Mouse (Mus musculus) liver, adult 2 months (tissue): ENCODE results near the gene Pparg. TPM values are rescaled to one million over a fixed set of nuclear protein-coding genes. Genes with fewer than 3 reads are reported as not detected.

Source experiments
- DNase-seq: peaks from one replicate; pipeline ENCODE4 v3.0.0-alpha.2; 2011; ENCODE audit warnings: low read depth, low spot score; ENCODE audit errors: extremely low read depth
- H3K27ac ChIP-seq: fragments of 200-500 bp; replicated peaks from 2 replicates; pipeline ENCODE4 v1.5.1; 2012; ENCODE audit warnings: low read depth, mild to moderate bottlenecking, control low read depth, inconsistent platforms, low read length; ENCODE audit not compliant: insufficient read depth
- H3K27me3 ChIP-seq: fragments of 200-500 bp; 2 replicates; pipeline ENCODE4 v1.6.1; 2012; ENCODE audit warnings: mild to moderate bottlenecking, moderate library complexity, low read length, inconsistent platforms; ENCODE audit not compliant: control insufficient read depth, insufficient read depth
- H3K36me3 ChIP-seq: fragments of 200-500 bp; 2 replicates; pipeline ENCODE4 v1.6.1; 2012; ENCODE audit warnings: low read length, inconsistent platforms; ENCODE audit not compliant: control insufficient read depth, insufficient read depth
- H3K4me1 ChIP-seq: fragments of 200-500 bp; 2 replicates; pipeline ENCODE4 v1.6.1; 2011; ENCODE audit warnings: low read length; ENCODE audit not compliant: control insufficient read depth, insufficient read depth
- H3K4me3 ChIP-seq: fragments of 200-500 bp; 2 replicates; pipeline ENCODE4 v1.5.1; 2011; ENCODE audit warnings: low read depth, mild to moderate bottlenecking, control low read depth, low read length, moderate library complexity; ENCODE audit not compliant: insufficient read depth
- H3K79me2 ChIP-seq: fragments of 200-500 bp; 2 replicates; pipeline ENCODE4 v1.6.1; 2012; ENCODE audit warnings: inconsistent platforms, mild to moderate bottlenecking, low read length, moderate library complexity; ENCODE audit not compliant: control insufficient read depth, insufficient read depth
- H3K9ac ChIP-seq: fragments of 200-500 bp; 2 replicates; pipeline ENCODE4 v1.6.1; 2012; ENCODE audit warnings: low read depth, mild to moderate bottlenecking, control low read depth, inconsistent platforms, low read length
- CTCF ChIP-seq: fragments of 200-500 bp; IDR thresholded peaks from 2 replicates; pipeline ENCODE4 v1.5.1; 2011; ENCODE audit warnings: low read depth, low read length, control low read depth
- POLR2A ChIP-seq: fragments of 200-500 bp; IDR thresholded peaks from 2 replicates; pipeline ENCODE4 v1.6.1; 2011; ENCODE audit warnings: low read length, control low read depth; ENCODE audit not compliant: insufficient read depth; ENCODE audit errors: extremely low read depth
- WGBS: fragments of 180-500 bp; shearing (Covaris S2); methylation state at CpG from one replicate; pipeline ENCODE4 v1.1.7; 2018; 5-methylcytosine and 5-hydroxymethylcytosine counted together
- polyA plus RNA-seq: library from polyadenylated mRNA; depleted of rRNA; stranded (reverse); fragments of >200 nt; gene quantifications from 2 replicates; pipeline ENCODE4 v1.2.3, GENCODE M21; 2012
- total RNA-seq: library from RNA; depleted of rRNA; stranded (reverse); fragments of >200 nt; gene quantifications from 2 replicates; pipeline ENCODE4 v1.2.3, GENCODE M21; 2014

The Pparg gene
- total and polyA plus RNA-seq, 2 experiments, result 6.2 to 8.9 TPM

DNA sequence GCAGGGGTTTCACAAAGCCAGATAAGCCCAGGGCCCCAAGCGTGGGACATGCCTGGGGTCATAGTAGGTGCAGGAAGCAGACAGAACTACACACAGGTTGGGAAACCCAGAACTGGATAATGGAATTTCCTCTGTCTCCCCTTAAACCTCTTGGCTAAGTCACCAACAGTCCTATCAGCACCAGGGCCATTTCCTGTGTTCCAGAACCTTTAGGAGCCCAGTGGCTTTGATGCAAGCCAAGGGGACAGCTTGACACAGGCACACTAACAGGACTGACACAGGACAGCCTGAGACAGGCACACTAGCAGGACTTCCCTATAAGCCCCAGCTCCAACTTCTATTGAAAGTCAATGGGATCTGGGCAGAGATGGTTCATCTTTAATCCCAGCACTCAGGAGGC is 161.2 kb downstream of the Pparg start:
- 93% methylated on average over 1 of the region's 1 CpGs for WGBS

GRCm38 (mm10) chr6:115522691-115523146 is 162.0 kb downstream of the Pparg start:
- Histone ChIP-seq H3K36me3 (no peaks in the 10 kb centered on the region), H3K4me3 (no peak overlapping the region), H3K27ac (no peak overlapping the region), H3K27me3 (no peaks in the 10 kb centered on the region; the same call in 1 of the 2 replicates), H3K9ac (no peak overlapping the region), H3K4me1 (peaks cover 2% of the 10 kb centered on the region), H3K79me2 (no peaks in the 10 kb centered on the region)
- WGBS, result 68% methylated on average over 6 of the region's 6 CpGs
- no peak for DNase-seq
- TF ChIP-seq POLR2A (no peak), CTCF (no peak)

More for the DNA sequence above, 161.2 kb downstream of the Pparg start:
- TF ChIP-seq POLR2A (no peak), CTCF (no peak)
- Histone ChIP-seq H3K79me2 (no peaks in the 10 kb centered on the region), H3K27ac (no peak overlapping the region), H3K9ac (no peak overlapping the region), H3K36me3 (no peaks in the 10 kb centered on the region), H3K27me3 (no peaks in the 10 kb centered on the region; the same call in 1 of the 2 replicates), H3K4me3 (no peak overlapping the region), H3K4me1 (peaks cover 2% of the 10 kb centered on the region)
- DNase-seq, result no peak

- no peak overlapping the region for H3K9ac ChIP-seq
- H3K27ac ChIP-seq, result no peak overlapping the region
- no peak for DNase-seq
- H3K4me3 ChIP-seq, result no peak overlapping the region
- H3K79me2 ChIP-seq, result no peaks in the 10 kb centered on the region
- 62% methylated on average over 9 of the region's 9 CpGs for WGBS
- no peaks in the 10 kb centered on the region; the same call in 1 of the 2 replicates for H3K27me3 ChIP-seq
- no peaks in the 10 kb centered on the region for H3K36me3 ChIP-seq
- H3K4me1 ChIP-seq, result peaks cover 2% of the 10 kb centered on the region
- TF ChIP-seq POLR2A (no peak), CTCF (no peak)
Measured at GRCm38 (mm10) chr6:115523201-115523600, 162.4 kb downstream of the Pparg start.

GRCm38 (mm10) chr6:115524449-115524990 is 163.8 kb downstream of the Pparg start:
- H3K4me3 ChIP-seq, result no peak overlapping the region
- H3K36me3 ChIP-seq, result no peaks in the 10 kb centered on the region
- WGBS, result 77% methylated on average over 9 of the region's 9 CpGs
- H3K9ac ChIP-seq, result no peak overlapping the region
- peaks cover 2% of the 10 kb centered on the region for H3K4me1 ChIP-seq
- no peak overlapping the region for H3K27ac ChIP-seq
- H3K27me3 ChIP-seq, result no peaks in the 10 kb centered on the region
- no peak for DNase-seq
- TF ChIP-seq CTCF, result no peak
- H3K79me2 ChIP-seq, result no peaks in the 10 kb centered on the region

- Histone ChIP-seq H3K27me3 (no peaks in the 10 kb centered on the region), H3K9ac (no peak overlapping the region), H3K4me3 (no peak overlapping the region), H3K79me2 (no peaks in the 10 kb centered on the region), H3K27ac (no peak overlapping the region), H3K36me3 (no peaks in the 10 kb centered on the region), H3K4me1 (peaks cover 2% of the 10 kb centered on the region)
- DNase-seq, result no peak
- 85% methylated on average over 3 of the region's 3 CpGs for WGBS
- TF ChIP-seq POLR2A (no peak), CTCF (no peak)
Measured at GRCm38 (mm10) chr6:115527418-115527817, 166.7 kb downstream of the Pparg start.

- Histone ChIP-seq H3K9ac (no peak overlapping the region), H3K79me2 (no peaks in the 10 kb centered on the region), H3K4me3 (no peak overlapping the region), H3K27me3 (no peaks in the 10 kb centered on the region), H3K4me1 (peaks cover 2% of the 10 kb centered on the region; the same call in 1 of the 2 replicates), H3K27ac (no peak overlapping the region), H3K36me3 (no peaks in the 10 kb centered on the region)
- DNase-seq, result no peak
- TF ChIP-seq CTCF, result no peak
- no peak for TF ChIP-seq POLR2A
- 93% methylated on average over 4 of the region's 4 CpGs for WGBS
Measured at GRCm38 (mm10) chr6:115528372-115528771, 167.6 kb downstream of the Pparg start.
